Mouse (Mus musculus) stomach, postnatal 0 days (tissue): ENCODE results near the gene Zfp296. TPM values are rescaled to one million over a fixed set of nuclear protein-coding genes. Genes with fewer than 3 reads are reported as not detected.
A peak's percentile ranks its signal among the peaks of the same experiment; 100 is the strongest.

Experiments
- ATAC-seq: fragments of 200-750 bp; cut with Nextera tagmentation; 2 replicates; pipeline ENCODE4 v1.8.0; 2017; ENCODE audit not compliant: low FRiP score, low TSS enrichment
- DNase-seq: peaks from one replicate; pipeline ENCODE4 v3.0.0-alpha.2; 2016; ENCODE audit warnings: low spot score
- H3K27ac ChIP-seq: fragments of 300-500 bp; sonication (generic); replicated peaks from 2 replicates; pipeline ENCODE4 v1.5.1; 2014; ENCODE audit warnings: mild to moderate bottlenecking, control low read depth
- H3K27me3 ChIP-seq: fragments of 300-500 bp; sonication (generic); 2 replicates; pipeline ENCODE4 v1.6.1; 2014; ENCODE audit warnings: low read length; ENCODE audit not compliant: control insufficient read depth, insufficient read depth
- H3K36me3 ChIP-seq: fragments of 300-500 bp; sonication (generic); 2 replicates; pipeline ENCODE4 v1.6.1; 2014; ENCODE audit warnings: low read length, mixed read lengths; ENCODE audit not compliant: control insufficient read depth, insufficient read depth
- H3K4me1 ChIP-seq: fragments of 300-500 bp; sonication (generic); replicated peaks from 2 replicates; pipeline ENCODE4 v1.6.1; 2014; ENCODE audit warnings: antibody characterized with exemption; ENCODE audit not compliant: control insufficient read depth, insufficient read depth
- H3K4me2 ChIP-seq: fragments of 300-500 bp; sonication (generic); replicated peaks from 2 replicates; pipeline ENCODE4 v1.6.1; 2014; ENCODE audit warnings: low read depth, mild to moderate bottlenecking, control low read depth, moderate library complexity
- H3K4me3 ChIP-seq: fragments of 300-500 bp; sonication (generic); 2 replicates; pipeline ENCODE4 v1.5.1; 2014; ENCODE audit warnings: low read depth, low read length, control low read depth
- H3K9ac ChIP-seq: fragments of 300-500 bp; sonication (generic); 2 replicates; pipeline ENCODE4 v1.6.1; 2014; ENCODE audit warnings: mild to moderate bottlenecking, low read length, control low read depth, mixed read lengths
- H3K9me3 ChIP-seq: fragments of 300-500 bp; sonication (generic); 2 replicates; pipeline ENCODE4 v1.6.1; 2016; ENCODE audit warnings: low read length; ENCODE audit not compliant: control insufficient read depth
- CTCF ChIP-seq: IDR thresholded peaks from 2 replicates; pipeline ENCODE4 v1.5.1; 2016; ENCODE audit warnings: antibody characterized with exemption, low read depth, mild to moderate bottlenecking, moderate library complexity
- EP300 ChIP-seq: optimal IDR thresholded peaks from 2 replicates; pipeline ENCODE3; 2016; ENCODE audit warnings: antibody characterized with exemption
- WGBS: fragments of 180-500 bp; shearing (Covaris S2); extraction: QIAGEN DNeasy Blood & Tissue Kit; methylation state at CpG from one replicate; pipeline ENCODE4 v1.1.7; 2014; 5-methylcytosine and 5-hydroxymethylcytosine counted together
- polyA plus RNA-seq: library from polyadenylated mRNA; unstranded; fragments of >200 nt; fragmentation: Nextera tagmentation; extraction: Ambion mirVana; gene quantifications from 2 replicates; pipeline ENCODE4 v1.2.1, GENCODE M21; 2015

Gene Zfp296
- polyA plus RNA-seq, 1 experiment from 2014 or later = 5.0 TPM

DNA sequence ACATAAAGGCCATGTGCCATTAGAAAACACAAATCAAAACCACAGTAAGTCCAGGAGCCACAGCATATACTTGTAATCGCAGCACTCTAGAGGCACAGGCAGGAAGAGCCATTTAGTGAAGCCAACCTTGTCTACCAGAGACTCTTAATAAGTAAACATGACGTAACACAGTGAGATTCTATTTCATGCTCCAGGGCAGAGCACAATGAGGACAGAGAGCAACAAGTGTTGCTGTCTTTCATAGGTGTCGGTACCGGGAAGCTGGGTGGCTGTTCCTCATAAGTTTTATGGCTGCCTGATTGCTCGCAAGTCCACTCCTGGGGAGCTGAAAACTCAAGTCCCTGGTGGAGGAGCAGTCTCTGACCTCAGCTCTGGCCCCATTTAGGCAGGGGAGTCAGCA, 25.5 kb upstream of the Zfp296 start:
- WGBS = 71% methylated on average over 5 of the region's 5 CpGs
- Histone ChIP-seq H3K4me1 (no peaks in the 10 kb centered on the region), H3K9ac (no peak overlapping the region), H3K4me2 (no peak overlapping the region), H3K36me3 (peaks cover 6% of the 10 kb centered on the region; the same call in 1 of the 2 replicates), H3K4me3 (no peak overlapping the region), H3K27me3 (no peaks in the 10 kb centered on the region), H3K9me3 (no peaks in the 10 kb centered on the region), H3K27ac (no peak overlapping the region)
- no peak for TF ChIP-seq CTCF
- TF ChIP-seq EP300 = no peak
- DNase-seq = no peak
- no peak for ATAC-seq

DNA sequence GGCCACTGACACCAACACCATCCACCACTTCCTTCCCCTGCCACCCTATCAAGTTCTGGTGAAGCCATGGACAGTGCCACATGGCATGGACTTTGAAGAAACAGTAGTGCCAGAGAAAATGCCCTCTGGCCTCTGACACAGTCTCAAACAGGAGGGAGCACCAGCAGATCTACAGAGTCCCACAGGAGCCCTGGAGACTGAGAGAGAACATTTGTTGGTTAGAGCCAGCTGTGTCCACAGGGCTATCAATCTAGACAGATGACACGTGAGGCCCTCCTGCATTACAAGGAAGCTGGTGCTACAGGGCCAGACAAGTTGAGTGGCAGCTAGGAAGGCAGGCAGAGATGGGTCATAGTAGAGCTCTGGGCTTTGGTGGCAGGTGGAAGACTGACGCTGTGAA, 24.6 kb upstream of the Zfp296 start:
- no peak overlapping the region for H3K27ac ChIP-seq
- no peaks in the 10 kb centered on the region for H3K9me3 ChIP-seq
- ATAC-seq (peak; percentile 72), DNase-seq (peak; percentile 61)
- peak overlapping the region; percentile 23; the same call in 1 of the 2 replicates for H3K9ac ChIP-seq
- no peak for TF ChIP-seq EP300
- no peaks in the 10 kb centered on the region for H3K27me3 ChIP-seq
- H3K36me3 ChIP-seq = peaks cover 6% of the 10 kb centered on the region; the same call in 1 of the 2 replicates
- no peak overlapping the region for H3K4me2 ChIP-seq
- peaks cover 3% of the 10 kb centered on the region; the same call in 1 of the 2 replicates for H3K4me1 ChIP-seq
- no peak overlapping the region for H3K4me3 ChIP-seq
- 35% methylated on average over 2 of the region's 2 CpGs for WGBS

DNA sequence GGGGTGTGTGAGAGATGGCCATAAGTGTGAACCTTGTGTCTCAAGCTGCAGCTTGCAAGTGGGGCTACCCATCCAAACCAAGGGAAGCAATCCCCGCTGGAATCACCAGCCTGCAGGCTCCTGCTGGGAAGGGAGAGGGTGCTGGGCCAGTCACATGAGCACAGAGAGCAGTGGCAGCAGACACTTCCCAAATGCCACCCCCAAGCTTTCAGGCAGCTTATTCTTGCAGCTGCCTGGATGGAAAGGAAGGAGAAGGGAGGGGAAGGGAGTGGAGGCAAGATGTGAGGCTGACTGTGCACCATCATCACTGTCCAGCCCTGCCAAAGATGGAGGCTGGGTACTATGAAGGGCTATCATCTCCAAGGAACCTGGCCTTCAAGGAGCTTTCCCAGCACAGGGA, 22.9 kb upstream of the Zfp296 start:
- TF ChIP-seq EP300 (no peak), CTCF (no peak)
- Histone ChIP-seq H3K27ac (no peak overlapping the region), H3K9ac (no peak overlapping the region), H3K4me3 (no peak overlapping the region), H3K4me1 (peaks cover 4% of the 10 kb centered on the region), H3K9me3 (no peaks in the 10 kb centered on the region), H3K27me3 (no peaks in the 10 kb centered on the region), H3K36me3 (peaks cover 6% of the 10 kb centered on the region; the same call in 1 of the 2 replicates), H3K4me2 (no peak overlapping the region)
- WGBS = 87% methylated on average over 1 of the region's 1 CpGs
- DNase-seq (no peak), ATAC-seq (no peak)

DNA sequence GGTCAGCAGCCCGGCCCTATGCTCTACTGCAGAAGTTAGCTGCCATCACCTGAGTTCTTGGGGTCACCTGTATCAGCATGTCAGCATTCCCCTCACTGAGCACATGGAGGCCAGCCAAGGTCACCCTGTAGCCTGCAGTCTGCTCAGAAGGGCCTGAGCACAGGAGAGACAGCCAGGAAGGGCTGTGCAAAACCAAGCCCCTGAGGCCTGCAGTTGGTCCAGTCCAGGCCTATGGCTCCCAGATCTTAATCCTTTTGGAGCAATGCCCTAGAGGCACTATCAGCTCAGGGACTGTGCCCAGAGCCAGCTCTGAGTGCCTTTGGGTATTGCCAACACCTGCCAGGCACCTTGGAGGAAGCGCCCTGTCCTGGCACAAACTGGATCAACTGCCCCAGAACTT, 20.0 kb upstream of the Zfp296 start:
- no peak overlapping the region; the same call in 1 of the 2 replicates for H3K27ac ChIP-seq
- TF ChIP-seq CTCF = no peak
- no peak for TF ChIP-seq EP300
- 89% methylated on average over 2 of the region's 2 CpGs for WGBS
- no peak overlapping the region for H3K9ac ChIP-seq
- no peak overlapping the region for H3K4me3 ChIP-seq
- H3K9me3 ChIP-seq = no peaks in the 10 kb centered on the region
- peaks cover 6% of the 10 kb centered on the region; the same call in 1 of the 2 replicates for H3K36me3 ChIP-seq
- H3K27me3 ChIP-seq = no peaks in the 10 kb centered on the region
- DNase-seq (no peak), ATAC-seq (no peak)
- peaks cover 13% of the 10 kb centered on the region for H3K4me1 ChIP-seq
- H3K4me2 ChIP-seq = no peak overlapping the region

DNA sequence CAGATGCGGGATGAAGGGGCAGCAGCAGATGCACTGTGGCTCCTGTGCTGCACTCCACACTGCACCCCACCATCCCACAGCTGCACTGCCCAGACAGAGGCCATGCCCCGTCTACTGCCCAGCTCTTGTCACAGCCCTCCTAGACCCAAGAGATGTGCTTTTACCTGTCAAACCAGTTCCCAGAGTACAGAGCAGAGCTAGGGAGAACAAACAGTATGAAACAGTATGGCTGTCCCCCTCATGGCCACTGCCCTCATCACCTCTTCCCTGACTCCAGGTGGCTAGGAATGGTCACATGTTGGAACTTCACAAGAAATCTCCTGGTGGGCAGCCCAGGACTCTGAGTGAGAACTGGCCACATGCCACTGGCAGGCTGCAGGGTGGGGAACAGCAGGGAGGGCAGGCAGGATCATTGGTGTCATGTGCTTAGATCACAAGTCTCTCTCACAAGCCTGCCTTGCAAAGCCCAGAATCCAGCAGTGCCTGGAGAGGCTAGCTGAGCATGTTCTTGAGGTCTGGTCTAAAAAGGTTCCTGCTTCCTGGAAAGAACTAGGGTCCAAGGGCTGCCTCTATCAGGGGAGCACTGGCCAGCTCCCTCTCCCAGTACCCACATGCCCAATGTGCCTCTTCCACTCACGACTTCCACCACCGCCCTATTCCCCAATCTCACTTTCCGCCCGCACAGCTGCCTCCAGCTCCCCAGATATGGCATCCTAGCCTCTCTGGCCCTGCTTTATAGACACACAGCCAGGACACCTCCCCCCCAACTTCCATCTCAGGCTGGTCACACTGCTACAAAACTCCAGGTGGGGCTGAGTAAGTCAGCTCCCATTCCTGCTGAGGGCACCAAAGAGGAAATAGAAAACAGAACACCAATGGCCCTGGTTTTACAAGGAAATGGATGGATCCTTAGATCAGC, 18.8 kb upstream of the Zfp296 start:
- Histone ChIP-seq H3K4me3 (no peak overlapping the region), H3K9me3 (no peaks in the 10 kb centered on the region), H3K4me1 (peaks cover 15% of the 10 kb centered on the region), H3K27me3 (no peaks in the 10 kb centered on the region), H3K36me3 (peaks cover 3% of the 10 kb centered on the region; the same call in 1 of the 2 replicates), H3K4me2 (peak overlapping the region; percentile 20), H3K27ac (peak overlapping the region; percentile 36; the same call in 1 of the 2 replicates), H3K9ac (no peak overlapping the region)
- TF ChIP-seq CTCF = no peak
- no peak for TF ChIP-seq EP300
- DNase-seq = no peak
- peak; percentile 27; the same call in 1 of the 2 replicates for ATAC-seq
- WGBS = 81% methylated on average over 6 of the region's 6 CpGs

GRCm38 (mm10) chr7:19558965-19559364, 18.1 kb upstream of the Zfp296 start:
- no peak for ATAC-seq
- H3K9ac ChIP-seq = no peak overlapping the region
- no peaks in the 10 kb centered on the region for H3K36me3 ChIP-seq
- H3K4me3 ChIP-seq = no peak overlapping the region
- H3K27ac ChIP-seq = no peak overlapping the region
- H3K27me3 ChIP-seq = no peaks in the 10 kb centered on the region
- H3K4me1 ChIP-seq = peaks cover 15% of the 10 kb centered on the region
- DNase-seq = no peak
- H3K9me3 ChIP-seq = no peaks in the 10 kb centered on the region
- TF ChIP-seq CTCF (peak; percentile 66), EP300 (no peak)
- peak overlapping the region; percentile 20 for H3K4me2 ChIP-seq
- 39% methylated on average over 2 of the region's 2 CpGs for WGBS
